Mouse (Mus musculus) small intestine, adult 2 months (tissue): ENCODE results near the gene Btn2a2. TPM values are rescaled to one million over a fixed set of nuclear protein-coding genes. Genes with fewer than 3 reads are reported as not detected.
A peak's percentile ranks its signal among the peaks of the same experiment; 100 is the strongest.

Source experiments
- H3K27ac ChIP-seq: fragments of 200-500 bp; 2 replicates; pipeline ENCODE4 v1.5.1; 2012; ENCODE audit warnings: low read depth, low read length, control low read depth, inconsistent platforms; ENCODE audit not compliant: insufficient read depth
- H3K27me3 ChIP-seq: fragments of 200-500 bp; 2 replicates; pipeline ENCODE4 v1.6.1; 2012; ENCODE audit warnings: mild to moderate bottlenecking, moderate library complexity, low read length, inconsistent platforms; ENCODE audit not compliant: control insufficient read depth, insufficient read depth
- H3K36me3 ChIP-seq: fragments of 200-500 bp; 2 replicates; pipeline ENCODE4 v1.6.1; 2012; ENCODE audit warnings: mild to moderate bottlenecking, low read length, control low read depth, inconsistent platforms; ENCODE audit not compliant: control insufficient read depth, insufficient read depth
- H3K4me1 ChIP-seq: fragments of 200-500 bp; 2 replicates; pipeline ENCODE4 v1.6.1; 2012; ENCODE audit warnings: low read length, inconsistent platforms, mixed read lengths; ENCODE audit not compliant: control insufficient read depth, insufficient read depth, insufficient read length
- H3K4me3 ChIP-seq: fragments of 200-500 bp; 2 replicates; pipeline ENCODE4 v1.5.1; 2012; ENCODE audit warnings: low read depth, mild to moderate bottlenecking, control low read depth, inconsistent platforms, low read length, moderate library complexity
- CTCF ChIP-seq: fragments of 200-500 bp; IDR thresholded peaks from 2 replicates; pipeline ENCODE4 v1.5.1; 2012; ENCODE audit warnings: low read depth, mild to moderate bottlenecking, control low read depth, inconsistent platforms, low read length, moderate library complexity, mixed read lengths; ENCODE audit not compliant: insufficient replicate concordance, insufficient read length; ENCODE audit errors: extremely low read depth
- POLR2A ChIP-seq: fragments of 200-500 bp; IDR thresholded peaks from 2 replicates; pipeline ENCODE4 v1.6.1; 2012; ENCODE audit warnings: low read depth, mild to moderate bottlenecking, control low read depth, inconsistent platforms, low read length, moderate library complexity
- WGBS: fragments of 180-500 bp; shearing (Covaris S2); methylation state at CpG from one replicate; pipeline ENCODE4 v1.1.7; 2018; 5-methylcytosine and 5-hydroxymethylcytosine counted together
- polyA plus RNA-seq: library from polyadenylated mRNA; depleted of rRNA; stranded (reverse); fragments of >200 nt; gene quantifications from 2 replicates; pipeline ENCODE4 v1.2.3, GENCODE M21; 2012

Gene Btn2a2
- polyA plus RNA-seq, 1 experiment: not detected

- Histone ChIP-seq H3K36me3 (no peaks in the 10 kb centered on the region), H3K4me3 (no peak overlapping the region), H3K4me1 (peaks cover 2% of the 10 kb centered on the region; the same call in 1 of the 2 replicates), H3K27ac (no peak overlapping the region), H3K27me3 (no peaks in the 10 kb centered on the region)
- TF ChIP-seq POLR2A (no peak), CTCF (no peak)
- WGBS: 50% methylated on average over 4 of the region's 4 CpGs
Measured at GRCm38 (mm10) chr13:23435241-23435640, 53.4 kb downstream of the Btn2a2 start.

- Histone ChIP-seq H3K4me1 (peaks cover 2% of the 10 kb centered on the region; the same call in 1 of the 2 replicates), H3K4me3 (no peak overlapping the region), H3K36me3 (no peaks in the 10 kb centered on the region), H3K27me3 (no peaks in the 10 kb centered on the region), H3K27ac (no peak overlapping the region)
- 35% methylated on average over 7 of the region's 7 CpGs for WGBS
- TF ChIP-seq POLR2A (no peak), CTCF (no peak)
Measured at GRCm38 (mm10) chr13:23434426-23434825, 54.2 kb downstream of the Btn2a2 start.

GRCm38 (mm10) chr13:23433801-23434200, 54.9 kb downstream of the Btn2a2 start:
- TF ChIP-seq POLR2A: no peak
- TF ChIP-seq CTCF: no peak
- no peak overlapping the region for H3K4me3 ChIP-seq
- H3K36me3 ChIP-seq: no peaks in the 10 kb centered on the region
- no peak overlapping the region for H3K27ac ChIP-seq
- H3K27me3 ChIP-seq: no peaks in the 10 kb centered on the region
- peaks cover 2% of the 10 kb centered on the region; the same call in 1 of the 2 replicates for H3K4me1 ChIP-seq
- WGBS: 68% methylated on average over 5 of the region's 5 CpGs

GRCm38 (mm10) chr13:23433206-23433605, 55.5 kb downstream of the Btn2a2 start:
- no peak overlapping the region for H3K27ac ChIP-seq
- TF ChIP-seq CTCF: no peak
- no peak for TF ChIP-seq POLR2A
- WGBS: 10% methylated on average over 5 of the region's 5 CpGs
- H3K27me3 ChIP-seq: no peaks in the 10 kb centered on the region
- H3K4me1 ChIP-seq: peaks cover 2% of the 10 kb centered on the region; the same call in 1 of the 2 replicates
- H3K36me3 ChIP-seq: no peaks in the 10 kb centered on the region
- H3K4me3 ChIP-seq: no peak overlapping the region

GRCm38 (mm10) chr13:23432562-23433201, 56.0 kb downstream of the Btn2a2 start:
- Histone ChIP-seq H3K4me3 (peak overlapping the region; percentile 61), H3K36me3 (no peaks in the 10 kb centered on the region), H3K4me1 (peaks cover 2% of the 10 kb centered on the region; the same call in 1 of the 2 replicates), H3K27ac (peak overlapping the region; percentile 41), H3K27me3 (no peaks in the 10 kb centered on the region)
- under 1% methylated on average over 28 of the region's 28 CpGs for WGBS
- TF ChIP-seq POLR2A: peak; percentile 26; the same call in 1 of the 2 replicates
- TF ChIP-seq CTCF: peak; percentile 82

- peak overlapping the region; percentile 14; the same call in 1 of the 2 replicates for H3K4me3 ChIP-seq
- under 1% methylated on average over 15 of the region's 15 CpGs for WGBS
Measured at GRCm38 (mm10) chr13:23431351-23431771, 57.3 kb downstream of the Btn2a2 start.

GRCm38 (mm10) chr13:23430734-23431133, 57.9 kb downstream of the Btn2a2 start:
- Histone ChIP-seq H3K27me3 (no peaks in the 10 kb centered on the region), H3K36me3 (no peaks in the 10 kb centered on the region), H3K27ac (peak overlapping the region; percentile 68), H3K4me1 (peaks cover under 1% of the 10 kb centered on the region; the same call in 1 of the 2 replicates), H3K4me3 (peak overlapping the region; percentile 95)
- WGBS: under 1% methylated on average over 17 of the region's 17 CpGs
- no peak for TF ChIP-seq POLR2A
- TF ChIP-seq CTCF: peak; percentile 41; the same call in 1 of the 2 replicates

More at GRCm38 (mm10) chr13:23431351-23431771, 57.3 kb downstream of the Btn2a2 start:
- Histone ChIP-seq H3K4me1 (peaks cover 2% of the 10 kb centered on the region; the same call in 1 of the 2 replicates), H3K27ac (peak overlapping the region; percentile 75), H3K36me3 (no peaks in the 10 kb centered on the region), H3K27me3 (no peaks in the 10 kb centered on the region)
- TF ChIP-seq CTCF (no peak), POLR2A (no peak)
